Comparison of ENCODE assay signal across 9 mouse cellular contexts in genomic region chr19:24007638-24008360, GRCm38 (mm10). TPM values are rescaled to one million over a fixed set of nuclear protein-coding genes. Genes with fewer than 3 reads are reported as not detected.
DNase-seq lines count a peak whose midpoint lies in the region; ATAC-seq and TF ChIP-seq lines count a peak whose summit lies in the region.
"Had no signal": no experiment of that assay in that cellular context is flagged by ENCODE, and none has a peak within 500 bp of the region (broad histone marks: within the 10 kb centered on the region; RNA-seq: fewer than 3 reads in every experiment).

No protein-coding gene starts in this region.

- no peaks in the 10 kb centered on the region for H3K36me3 ChIP-seq in forebrain, postnatal 0 days (ENCODE audit: insufficient read depth)
- no peaks in the 10 kb centered on the region for H3K36me3 ChIP-seq in forebrain, embryonic 12.5 days (replicated peaks)
- no peaks in the 10 kb centered on the region for H3K36me3 ChIP-seq in intestine, embryonic 15.5 days
- no peaks in the 10 kb centered on the region for H3K36me3 ChIP-seq in hindbrain, embryonic 14.5 days (replicated peaks; ENCODE audit: control insufficient read depth, insufficient read depth)

- no peak for TF ChIP-seq CTCF in forebrain, postnatal 0 days (IDR thresholded peaks at IDR 0.05; ENCODE audit: low read depth)

- no peak for DNase-seq in forebrain, postnatal 0 days
- DNase-seq in urinary bladder, postnatal 14 days (ENCODE audit: low spot score): peak; percentile 34
- DNase-seq in urinary bladder, postnatal 4 days (ENCODE audit: low spot score in 2 of 2): no peak
- no peak for DNase-seq in thymus, postnatal 0 days (ENCODE audit: low spot score)
- DNase-seq in hindbrain, embryonic 14.5 days (ENCODE audit: low spot score): no peak
- DNase-seq in thymus, postnatal 36 days: no peak
- DNase-seq: right cerebral cortex, postnatal 4 days had no signal

- no peak overlapping the region for H3K4me3 ChIP-seq in forebrain, postnatal 0 days (ENCODE audit: low read depth, low read length)
- no peak overlapping the region for H3K4me3 ChIP-seq in forebrain, embryonic 12.5 days (replicated peaks)
- H3K4me3 ChIP-seq in intestine, embryonic 15.5 days (replicated peaks): no peak overlapping the region
- no peak overlapping the region for H3K4me3 ChIP-seq in hindbrain, embryonic 14.5 days (replicated peaks; ENCODE audit: low read length)

- no peaks in the 10 kb centered on the region for H3K4me1 ChIP-seq in forebrain, postnatal 0 days (ENCODE audit: insufficient read depth)
- no peaks in the 10 kb centered on the region for H3K4me1 ChIP-seq in forebrain, embryonic 12.5 days
- 0 out of 2 replicates have a peak, but pooled peaks cover 3% of the 10 kb centered on the region for H3K4me1 ChIP-seq in intestine, embryonic 15.5 days (replicated peaks)
- H3K4me1 ChIP-seq in hindbrain, embryonic 14.5 days (replicated peaks; ENCODE audit: control insufficient read depth, insufficient read depth, low read length): no peaks in the 10 kb centered on the region

- H3K4me2 ChIP-seq in forebrain, postnatal 0 days (ENCODE audit: low read depth): no peak overlapping the region
- H3K4me2 ChIP-seq in forebrain, embryonic 12.5 days: no peak overlapping the region
- H3K4me2 ChIP-seq in intestine, embryonic 15.5 days (replicated peaks): no peak overlapping the region
- H3K4me2 ChIP-seq in hindbrain, embryonic 14.5 days (replicated peaks): no peak overlapping the region

- H3K27ac ChIP-seq in forebrain, postnatal 0 days (ENCODE audit: low read depth, low read length): no peak overlapping the region
- H3K27ac ChIP-seq in forebrain, embryonic 12.5 days: no peak overlapping the region
- H3K27ac ChIP-seq in intestine, embryonic 15.5 days: no peak overlapping the region
- H3K27ac ChIP-seq in hindbrain, embryonic 14.5 days: no peak overlapping the region

- no peak overlapping the region for H3K9ac ChIP-seq in forebrain, postnatal 0 days
- H3K9ac ChIP-seq in forebrain, embryonic 12.5 days: no peak overlapping the region
- no peak overlapping the region for H3K9ac ChIP-seq in intestine, embryonic 15.5 days
- H3K9ac ChIP-seq in hindbrain, embryonic 14.5 days: no peak overlapping the region

- 0 out of 2 replicates have a peak, but pooled peaks cover 7% of the 10 kb centered on the region for H3K9me3 ChIP-seq in forebrain, postnatal 0 days (ENCODE audit: low read length)
- 0 out of 2 replicates have a peak, but pooled peaks cover 3% of the 10 kb centered on the region for H3K9me3 ChIP-seq in forebrain, embryonic 12.5 days
- no peaks in the 10 kb centered on the region for H3K9me3 ChIP-seq in intestine, embryonic 15.5 days
- H3K9me3 ChIP-seq in hindbrain, embryonic 14.5 days (ENCODE audit: control insufficient read depth, low read length): peaks cover 11% of the 10 kb centered on the region

- peak; percentile 27; the same call in 1 of the 2 replicates for ATAC-seq in forebrain, postnatal 0 days
- ATAC-seq in forebrain, embryonic 12.5 days (ENCODE audit: low FRiP score): no peak
- peak; percentile 88 for ATAC-seq in intestine, embryonic 15.5 days
- no peak for ATAC-seq in hindbrain, embryonic 14.5 days (ENCODE audit: low FRiP score)

- no peaks in the 10 kb centered on the region for H3K27me3 ChIP-seq in forebrain, postnatal 0 days (ENCODE audit: insufficient read depth, low read length)
- H3K27me3 ChIP-seq in forebrain, embryonic 12.5 days: no peaks in the 10 kb centered on the region
- no peaks in the 10 kb centered on the region for H3K27me3 ChIP-seq in intestine, embryonic 15.5 days (replicated peaks)
- H3K27me3 ChIP-seq in hindbrain, embryonic 14.5 days (ENCODE audit: control insufficient read depth, insufficient read depth, low read length): no peaks in the 10 kb centered on the region

- 62% methylated on average over 4 of the region's 4 CpGs for WGBS in forebrain, postnatal 0 days
- WGBS in forebrain, embryonic 12.5 days: 78% methylated on average over 4 of the region's 4 CpGs
- WGBS in intestine, embryonic 15.5 days: 55% methylated on average over 4 of the region's 4 CpGs
- WGBS in hindbrain, embryonic 14.5 days: 73% methylated on average over 4 of the region's 4 CpGs

RNA-seq across cellular contexts. Expression of gene Fam189a2, which starts 23.0 kb away (rescaled TPM):
- 8.2 and 8.4 TPM in 2 replicates for total RNA-seq in forebrain, postnatal 0 days (2014; rRNA removed)
- 1.8 and 2.5 TPM in 2 replicates for polyA plus RNA-seq in forebrain, postnatal 0 days (2015; fragmentation: Nextera tagmentation; extraction: Ambion mirVana)
- polyA plus RNA-seq in forebrain, embryonic 12.5 days (2016; fragmentation: Nextera tagmentation; extraction: Ambion mirVana): 0.47 and 0.63 TPM in 2 replicates
- polyA plus RNA-seq in intestine, embryonic 15.5 days (2015; fragmentation: Nextera tagmentation; extraction: Ambion mirVana): 0.80 and 1.2 TPM in 2 replicates
- 0.35 and 0.44 TPM in 2 replicates for polyA plus RNA-seq in thymus, postnatal 0 days (2015; fragmentation: Nextera tagmentation; extraction: Ambion mirVana)
- polyA plus RNA-seq in hindbrain, embryonic 14.5 days (2014; fragmentation: Nextera tagmentation; extraction: Ambion mirVana): 2.7 and 2.8 TPM in 2 replicates

Comparison
In these comparisons a context has a peak if more than half of its experiments do, and no peak if none do; other contexts are left out.
1. ATAC-seq: peak in forebrain, postnatal 0 days (single experiment) and intestine, embryonic 15.5 days (single experiment); none in forebrain, embryonic 12.5 days (single experiment) and hindbrain, embryonic 14.5 days (single experiment).